Mouse (Mus musculus): Measurements from ENCODE around the gene Flt3l.

Gene Flt3l

DNA sequence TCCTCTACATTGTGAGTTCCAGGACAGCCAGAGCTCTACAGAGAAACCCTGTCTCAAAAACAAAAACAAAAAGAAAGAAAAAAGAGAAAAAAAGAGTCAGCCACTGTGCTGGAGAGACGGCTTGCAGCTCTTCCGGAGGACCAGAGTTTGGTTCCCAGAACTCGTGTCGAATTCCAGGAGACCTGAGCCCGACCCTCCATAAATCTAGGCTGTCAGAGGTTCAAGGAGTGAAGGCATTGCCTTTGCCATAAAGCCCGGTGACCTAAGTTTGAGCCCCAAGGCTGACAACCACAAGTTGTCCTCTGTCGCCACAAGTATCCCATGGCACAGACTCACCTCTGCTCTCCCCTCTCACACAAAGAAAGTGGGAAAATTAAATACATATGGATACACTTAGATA is 42.1 kb downstream of the Flt3l start:
- no peak for DNase-seq

DNA sequence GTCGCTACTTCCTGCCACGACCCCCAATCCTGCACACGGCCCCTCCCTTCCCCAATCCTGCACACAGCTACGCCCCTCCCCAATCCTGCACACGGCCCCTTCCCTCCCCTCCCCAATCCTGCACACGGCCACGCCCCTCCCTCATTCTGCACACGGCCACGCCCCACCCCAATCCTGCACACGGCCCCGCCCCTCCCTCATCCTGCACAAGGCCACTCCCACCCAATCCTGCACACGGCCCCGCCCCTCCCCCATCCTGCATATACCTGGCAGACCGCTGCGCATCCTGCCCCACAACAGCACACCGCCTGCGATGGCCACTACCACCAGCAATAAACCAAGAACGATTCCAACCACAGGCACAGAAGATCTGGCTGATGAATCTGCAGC is 42.7 kb downstream of the Flt3l start:
- DNase-seq: no peak

DNA sequence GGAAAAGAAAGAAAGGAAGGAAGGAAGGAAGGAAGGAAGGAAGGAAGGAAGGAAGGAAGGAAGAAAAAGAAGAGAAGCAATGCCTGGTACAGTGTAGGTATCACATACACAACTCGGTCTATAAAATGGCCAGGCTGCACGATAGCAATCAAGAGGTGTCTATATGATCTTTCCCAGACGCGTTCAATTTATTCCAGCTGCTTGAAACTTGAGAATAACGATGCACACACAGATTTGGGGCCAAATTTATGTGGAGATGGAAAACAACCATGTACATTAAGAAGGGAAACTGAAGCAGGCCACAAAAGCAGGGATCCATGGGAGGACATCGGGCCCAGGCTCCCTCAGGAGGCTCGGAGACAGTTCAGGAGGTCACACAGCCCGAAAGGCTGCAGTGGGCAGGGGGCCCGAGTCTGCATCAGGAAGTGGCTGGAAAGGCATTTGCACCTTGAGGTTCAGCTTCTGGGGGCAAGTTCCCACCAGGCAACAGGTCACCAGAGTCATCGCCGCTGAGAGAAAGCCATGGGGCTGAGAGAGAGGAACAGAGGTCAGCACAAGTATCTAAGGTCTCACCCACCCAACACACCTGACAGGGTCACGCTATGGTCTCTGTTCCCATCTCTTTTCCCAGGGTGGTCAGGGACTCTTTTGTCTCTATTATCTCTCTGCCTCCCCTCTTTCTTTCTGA is 43.3 kb downstream of the Flt3l start:
- no peak for DNase-seq

DNA sequence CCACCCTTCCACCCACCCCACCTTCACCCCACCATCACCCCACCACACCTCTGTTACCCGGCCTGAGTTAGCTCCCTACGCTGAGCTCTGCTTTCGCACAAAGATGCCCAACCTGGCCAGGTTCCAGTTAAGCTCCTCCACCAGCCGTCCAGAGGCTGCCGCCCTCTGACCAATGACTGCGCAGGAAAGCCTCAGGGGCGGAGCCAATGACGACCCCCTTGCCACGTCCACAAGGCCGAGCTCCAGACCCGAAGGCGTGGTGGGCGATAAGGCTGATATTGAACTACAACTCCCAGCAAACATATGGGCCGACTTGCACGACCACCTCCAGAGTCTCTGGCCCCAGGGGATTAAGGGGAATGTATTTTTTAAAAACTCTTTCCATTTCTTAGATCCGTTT is 44.2 kb downstream of the Flt3l start, which contains the start of gene Rcn3:
Rcn3 (minus strand) TSS at position 174 of the 400 bp plus-strand sequence.
- DNase-seq: no peak

DNA sequence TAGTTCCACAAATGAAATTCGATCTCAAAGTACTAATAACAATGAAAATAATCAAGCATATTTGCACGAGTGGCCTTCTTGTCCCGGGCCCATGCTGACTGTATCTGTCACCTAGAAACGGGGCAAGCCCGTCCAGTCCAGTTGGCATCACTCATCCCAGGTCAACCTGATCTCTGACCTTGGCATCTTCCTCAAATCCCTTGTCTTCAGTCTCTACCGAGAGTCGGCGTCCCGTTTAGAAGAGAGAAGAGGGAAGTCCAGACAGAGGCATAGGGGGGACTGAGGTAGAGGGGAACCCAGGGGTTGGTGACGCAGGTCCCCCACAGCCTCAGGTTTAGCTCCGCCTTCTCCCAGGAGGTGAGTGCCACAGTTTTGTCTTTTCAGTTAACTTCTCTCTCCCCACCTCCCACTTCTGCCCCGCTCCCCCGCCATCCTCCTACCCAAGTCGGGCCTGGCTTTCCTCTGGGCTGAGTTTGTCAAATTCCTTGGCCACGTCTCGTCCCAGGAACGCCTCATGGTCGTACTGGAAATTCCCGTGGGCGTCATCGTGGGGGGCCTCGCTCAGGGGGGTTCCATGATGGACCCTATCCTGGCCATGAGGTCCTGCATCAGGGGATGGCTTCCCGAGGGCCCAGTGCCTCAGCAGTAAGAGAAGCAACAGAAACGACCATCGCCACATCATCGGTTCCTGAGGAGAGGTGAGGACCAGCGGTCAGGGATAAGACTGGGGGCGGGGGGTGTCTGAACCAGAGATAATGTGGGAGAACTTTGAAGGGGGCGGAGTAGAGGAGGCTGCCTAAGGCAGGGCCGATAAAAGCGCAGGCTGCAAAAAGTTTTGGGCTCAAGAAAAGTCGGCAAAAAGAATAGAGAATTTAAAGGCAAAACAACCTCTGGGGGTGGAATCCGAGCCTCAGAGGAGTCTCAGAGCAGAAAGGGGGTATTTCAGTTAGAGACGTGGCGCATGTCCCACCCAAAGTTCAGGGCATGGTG is 44.9 kb downstream of the Flt3l start:
- DNase-seq: no peak

DNA sequence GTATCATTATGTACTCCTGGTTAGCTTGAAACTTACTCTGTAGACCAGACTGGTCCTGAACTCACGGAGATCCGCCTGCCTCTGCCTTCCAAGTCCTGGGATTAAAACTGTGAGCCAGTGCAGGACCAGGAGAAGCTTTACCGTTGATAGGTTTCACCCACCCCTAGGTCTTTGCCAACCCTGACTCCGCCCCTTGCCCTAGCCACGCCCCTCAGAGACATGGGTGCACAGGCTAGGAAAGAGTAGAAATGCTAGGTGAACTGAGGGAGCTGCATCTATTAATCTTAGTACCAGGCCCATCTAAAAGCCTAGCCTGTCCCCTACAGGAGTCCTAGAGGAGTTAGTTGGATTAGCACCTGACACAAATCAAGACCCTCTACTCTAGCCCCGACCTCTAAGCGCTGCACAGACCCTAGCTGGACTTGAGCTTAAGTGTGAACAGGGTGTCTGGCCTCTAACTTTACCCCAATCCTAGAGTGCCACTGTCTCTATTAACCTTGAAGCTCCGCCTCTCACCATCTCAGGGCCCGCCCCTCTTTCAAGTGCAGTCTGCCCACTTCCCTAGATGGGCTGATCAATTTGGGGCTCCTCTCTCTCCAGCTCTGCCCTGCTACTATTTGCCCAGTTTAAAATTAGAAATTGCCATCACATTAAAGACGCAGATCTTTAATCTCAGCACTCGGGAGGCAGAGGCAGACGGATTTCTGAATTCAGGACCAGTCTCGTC is 45.8 kb downstream of the Flt3l start:
- no peak for DNase-seq

DNA sequence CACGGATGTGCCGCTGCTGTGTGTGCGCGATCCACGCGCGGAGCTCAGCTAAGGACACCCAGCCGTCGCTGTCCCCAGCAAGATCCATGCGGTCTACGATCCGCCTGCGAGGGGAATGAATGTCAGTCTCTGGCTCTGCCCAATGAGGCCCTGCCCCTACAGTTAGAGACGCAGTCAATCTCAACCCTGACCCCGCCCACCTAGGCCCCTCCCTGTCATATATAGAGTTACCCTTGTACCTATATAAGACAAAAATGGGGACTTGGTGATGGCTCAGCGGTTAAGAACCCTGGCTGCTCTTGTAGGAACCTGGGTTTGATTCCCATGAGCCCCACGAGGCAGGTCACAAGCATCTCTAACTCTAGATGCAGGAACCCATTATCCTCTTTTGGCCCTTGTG is 47.6 kb downstream of the Flt3l start:
- DNase-seq: no peak

DNA sequence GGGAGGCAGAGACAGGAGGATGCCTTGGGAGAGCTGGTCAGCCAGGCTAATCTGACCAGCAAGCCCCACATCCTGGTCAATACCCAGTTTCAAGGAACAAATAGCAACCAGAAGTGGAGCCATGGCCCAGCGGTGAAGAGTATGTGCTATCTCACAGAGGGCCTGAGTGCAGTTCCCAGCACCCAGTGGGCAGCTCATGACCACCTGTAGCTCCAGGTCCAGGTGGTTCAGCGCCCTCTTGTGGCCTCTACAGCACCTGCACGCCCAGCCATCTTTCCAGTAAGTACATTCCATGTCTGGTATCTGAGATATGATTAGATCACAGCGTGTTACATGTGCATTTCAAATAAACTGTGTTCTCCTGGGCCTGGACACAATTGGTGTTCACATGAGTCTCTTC is 50.1 kb downstream of the Flt3l start:
- no peak for DNase-seq

DNA sequence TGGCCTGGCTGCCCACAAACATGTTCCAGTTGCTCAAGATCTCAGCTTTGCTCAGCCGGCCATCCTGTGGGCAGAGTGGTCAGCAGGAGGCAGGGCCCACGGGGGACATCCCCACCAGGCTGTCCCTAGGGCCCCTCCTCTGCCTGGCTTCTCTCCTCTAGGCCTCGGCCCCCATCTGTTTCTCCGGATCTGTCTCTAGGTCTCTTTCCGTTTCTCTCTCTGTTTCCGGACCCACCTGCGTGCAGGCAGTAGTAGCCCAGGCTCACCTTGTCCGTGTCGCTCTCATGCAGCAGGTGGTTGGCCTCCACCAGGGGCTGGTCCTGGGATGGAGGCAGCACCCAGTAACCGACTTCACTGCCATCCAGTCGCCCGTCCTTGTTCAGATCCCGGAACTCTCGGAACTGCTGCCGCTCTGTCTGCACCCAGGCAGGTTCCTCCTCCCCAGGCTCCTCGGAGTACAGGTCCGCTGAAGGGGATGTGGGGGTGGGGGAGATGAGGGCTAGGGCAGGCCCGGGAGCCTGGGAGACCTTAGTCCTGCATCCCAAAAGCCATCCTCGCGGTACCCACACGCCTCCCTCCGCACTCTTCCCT is 52.8 kb downstream of the Flt3l start:
- no peak for DNase-seq

DNA sequence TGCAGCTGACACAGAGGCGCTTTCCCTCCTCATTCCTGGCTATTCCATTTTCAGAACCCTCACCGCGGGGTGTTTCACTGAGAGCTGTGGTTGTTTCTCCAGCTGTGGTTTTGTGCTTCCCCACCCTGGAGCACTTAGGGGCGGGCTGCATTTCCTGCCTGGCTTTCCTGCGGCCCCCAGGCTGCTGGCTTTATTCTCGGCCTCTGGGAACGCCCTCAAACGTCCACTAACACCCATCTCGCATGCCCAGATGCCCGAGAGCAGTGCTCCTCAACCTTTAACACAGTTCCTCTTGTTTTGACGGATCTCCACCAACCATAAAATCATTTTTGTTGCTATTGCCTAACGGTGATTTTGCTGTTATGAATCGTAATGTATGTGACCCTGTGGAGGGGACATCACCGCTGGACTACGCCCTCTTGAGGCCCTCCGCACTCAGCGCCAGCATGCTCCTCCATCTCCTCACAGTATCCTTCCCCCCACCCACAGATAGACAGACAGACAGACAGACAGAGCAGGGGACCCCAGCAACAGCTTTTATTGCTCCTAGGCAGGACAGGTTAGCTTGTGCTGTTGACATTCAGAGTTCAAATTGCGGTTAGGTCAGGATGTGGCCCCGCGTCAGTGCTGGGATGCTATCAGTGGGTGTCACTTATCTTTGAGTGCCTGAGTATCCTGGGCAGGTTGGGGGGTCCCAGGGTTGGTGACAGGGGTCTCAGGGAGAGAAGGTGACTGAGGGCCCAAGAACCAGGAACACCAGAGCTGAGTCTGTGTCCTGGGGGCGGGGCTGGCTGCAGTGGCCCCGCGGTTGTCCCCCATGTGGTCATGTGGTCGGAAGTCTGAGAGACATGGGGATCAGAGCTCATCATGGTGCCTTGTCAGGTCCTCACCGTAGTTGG is 53.6 kb downstream of the Flt3l start:
- no peak for DNase-seq

DNA sequence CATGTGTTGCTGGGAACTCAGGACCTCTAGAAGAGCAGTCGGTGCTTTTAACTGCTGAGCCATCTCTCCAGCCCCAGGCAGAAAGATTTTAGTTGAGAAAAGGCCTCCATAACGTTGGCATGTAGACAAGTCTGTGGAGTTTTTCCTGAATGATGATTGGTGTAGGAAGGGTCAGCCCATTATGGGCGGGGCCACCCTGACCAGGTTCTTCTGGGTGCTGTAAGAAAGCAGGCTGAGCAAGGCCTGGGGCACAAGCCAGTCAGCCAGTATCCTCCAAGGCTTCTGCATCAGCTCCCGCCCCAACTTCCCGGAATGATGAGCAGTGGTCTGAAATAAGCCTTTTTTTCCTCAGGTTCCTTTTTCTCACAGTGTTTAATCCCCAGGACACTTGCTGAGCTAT is 55.2 kb downstream of the Flt3l start:
- no peak for DNase-seq

DNA sequence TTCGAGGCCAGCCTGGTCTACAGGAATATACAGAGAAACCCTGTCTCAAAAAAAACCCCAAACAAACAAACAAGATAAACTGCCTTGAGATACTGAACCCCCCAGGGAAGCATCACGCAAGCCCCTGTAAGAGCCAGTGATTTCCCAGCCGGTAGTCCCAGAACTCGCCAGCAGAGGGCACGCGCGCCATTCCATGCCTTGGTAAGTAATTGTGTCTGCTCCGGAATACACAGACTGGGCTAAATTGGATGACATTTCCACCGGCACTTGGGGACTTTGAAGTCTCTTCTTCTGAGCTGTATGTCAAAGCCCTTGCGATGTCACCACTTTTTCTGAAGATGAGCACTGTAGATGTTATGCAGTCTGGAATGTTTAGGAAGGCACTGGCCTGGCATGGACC is 56.4 kb downstream of the Flt3l start:
- DNase-seq: peak; percentile 81
